Mouse (Mus musculus) brain, embryonic 14.5 days (tissue): ENCODE data around the gene Pik3r4.

Experiments used
- CTCF ChIP-seq: fragments of 200-500 bp; IDR thresholded peaks from 2 replicates; pipeline ENCODE4 v1.5.1; 2012; ENCODE audit warnings: inconsistent platforms, mild to moderate bottlenecking, moderate library complexity, borderline replicate concordance; ENCODE audit not compliant: insufficient read depth, insufficient read length; ENCODE audit errors: extremely low read depth
- POLR2A ChIP-seq: fragments of 200-500 bp; IDR thresholded peaks from 2 replicates; pipeline ENCODE4 v1.6.1; 2012; ENCODE audit warnings: mild to moderate bottlenecking, inconsistent platforms, borderline replicate concordance; ENCODE audit not compliant: poor library complexity, insufficient read depth, insufficient read length, severe bottlenecking; ENCODE audit errors: extremely low read depth

DNA sequence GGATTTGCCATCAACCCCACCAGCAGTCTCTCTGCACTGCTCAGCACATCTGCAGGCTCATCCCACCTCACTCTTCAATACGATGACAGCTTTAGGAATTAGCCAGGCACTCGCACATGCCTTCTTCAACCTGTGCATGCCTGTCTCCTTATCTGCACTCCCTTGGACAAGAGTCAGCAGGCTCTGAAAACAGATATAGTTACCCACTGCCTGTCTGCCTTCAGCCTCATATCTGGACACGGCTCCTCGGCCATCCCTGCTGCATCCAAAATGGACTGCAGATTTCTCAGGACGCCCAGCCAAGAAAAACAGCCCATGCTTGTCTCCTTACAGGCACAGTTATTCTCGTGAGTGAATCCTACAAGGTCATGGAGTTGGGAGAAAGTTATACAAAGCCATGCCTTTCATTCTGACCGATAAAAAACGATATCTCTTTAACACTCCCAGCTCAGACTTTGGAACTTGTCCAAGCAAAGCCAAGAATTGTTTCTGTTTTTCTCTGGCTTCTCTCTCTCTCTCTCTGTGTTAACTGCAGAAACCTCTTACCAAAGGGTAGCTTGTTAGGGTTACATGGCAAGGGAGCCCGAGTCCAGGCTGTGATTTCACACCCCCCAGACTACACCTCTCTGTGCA, 55.1 kb downstream of the Pik3r4 start:
- no peak for TF ChIP-seq POLR2A
- TF ChIP-seq CTCF, result no peak
